In genomic region chr7:96151277-96151676, GRCm38 (mm10) we compare ENCODE assay signal across 8 mouse cellular contexts. TPM values are rescaled to one million over a fixed set of nuclear protein-coding genes. Genes with fewer than 3 reads are reported as not detected.
DNase-seq lines count a peak whose midpoint lies in the region; ATAC-seq and TF ChIP-seq lines count a peak whose summit lies in the region.

No protein-coding gene starts in this region.

- H3K9ac ChIP-seq in CH12.LX (ENCODE audit: insufficient read depth, low read depth): no peak overlapping the region

- H3K36me3 ChIP-seq in CH12.LX (replicated peaks in 1 of 2; ENCODE audit: control insufficient read depth in 1 of 2, insufficient read depth in 1 of 2, low read length in 1 of 2): no peaks in the 10 kb centered on the region

- no peak overlapping the region for H3K4me3 ChIP-seq in cerebellum, adult 2 months (replicated peaks; ENCODE audit: insufficient read depth, low read depth, low read length)
- no peak overlapping the region for H3K4me3 ChIP-seq in CH12.LX (replicated peaks in 1 of 3; ENCODE audit: low read depth in 2 of 3, low read length in 2 of 3, poor library complexity in 1 of 3)

- no peak for TF ChIP-seq POLR2A in cerebellum, adult 2 months (IDR thresholded peaks at IDR 0.05; ENCODE audit: borderline replicate concordance, insufficient read depth, low read length)
- no peak for TF ChIP-seq POLR2A in CH12.LX (IDR thresholded peaks at IDR 0.05; ENCODE audit: low read depth, low read length)

- H3K79me2 ChIP-seq in CH12.LX (replicated peaks; ENCODE audit: control insufficient read depth, extremely low read depth, insufficient read depth, poor library complexity, severe bottlenecking): no peaks in the 10 kb centered on the region

- dilution Hi-C loops in CH12.LX (cut with MboI; ENCODE audit: extremely low pct_ligation_motif_present, extremely low pct_unique_long_range_greater_than_20kb, low sequenced_read_pairs): no loop called here

- peak; percentile 29 for TF ChIP-seq RAD21 in CH12.LX (IDR thresholded peaks at IDR 0.05; ENCODE audit: low read depth, low read length)

- TF ChIP-seq EP300 in CH12.LX (IDR thresholded peaks at IDR 0.05; ENCODE audit: low read length): no peak

- DNase-seq in cerebellum, adult 2 months: peak; percentile 21 to 22
- peak; percentile 67 for DNase-seq in CH12.LX (ENCODE audit: extremely low read depth)
- DNase-seq in c-Kit-positive CD71-positive TER-119-positive erythroid progenitor cells, embryonic 14.5 days (ENCODE audit: low spot score): peak; percentile 3
- peak; percentile 5 to 60 for DNase-seq in left cerebral cortex, postnatal 14 days (ENCODE audit: low spot score in 2 of 2)
- peak; percentile 42 for DNase-seq in retina, postnatal 1 day
- DNase-seq in thymus, postnatal 4 days: peak; percentile 85

- no peak overlapping the region for H3K27ac ChIP-seq in cerebellum, adult 2 months (ENCODE audit: insufficient read depth, low read length)
- no peak overlapping the region for H3K27ac ChIP-seq in CH12.LX (ENCODE audit: insufficient read depth, low read depth)

- no peaks in the 10 kb centered on the region; the same call in 1 of the 2 replicates for H3K27me3 ChIP-seq in cerebellum, adult 2 months (ENCODE audit: control insufficient read depth, insufficient read depth, low read length)
- H3K27me3 ChIP-seq in CH12.LX (replicated peaks): no peaks in the 10 kb centered on the region

- peak; percentile 31; the same call in 1 of the 2 replicates for TF ChIP-seq CTCF in cerebellum, adult 2 months (IDR thresholded peaks at IDR 0.05; ENCODE audit: borderline replicate concordance, insufficient read depth, low read depth, low read length)
- peak; percentile 51 to 53 for TF ChIP-seq CTCF in CH12.LX (conservative IDR thresholded peaks at IDR 0.05 in 1 of 2, IDR thresholded peaks at IDR 0.05 in 1 of 2; ENCODE audit: low read depth in 2 of 2, low read length in 2 of 2)

- WGBS in cerebellum, adult 2 months: 66% methylated on average over 3 of the region's 3 CpGs

- intact Hi-C loops in left cerebral cortex, postnatal 14 days (cut with DNase I): no loop called here

- in situ Hi-C loops in CH12.LX (cut with MboI; ENCODE audit: low pct_ligation_motif_present, low pct_unique_long_range_greater_than_20kb, low sequenced_read_pairs): no loop called here

- peaks cover 4% of the 10 kb centered on the region for H3K9me3 ChIP-seq in CH12.LX (replicated peaks; ENCODE audit: low read length)

- ATAC-seq in cerebellum, adult (ENCODE audit: insufficient number of reproducible peaks, low FRiP score, low TSS enrichment): no peak
- ATAC-seq in granulocyte monocyte progenitor cell, adult 5-6 weeks (replicated peaks; ENCODE audit: poor library complexity, severe bottlenecking): peak; percentile 84

- H3K4me2 ChIP-seq in CH12.LX (ENCODE audit: insufficient read depth, low read depth, poor library complexity, severe bottlenecking): no peak overlapping the region

- no peaks in the 10 kb centered on the region for H3K4me1 ChIP-seq in cerebellum, adult 2 months (ENCODE audit: control insufficient read depth, insufficient read depth, low read length)
- peaks cover 0 to 9% of the 10 kb centered on the region in 2 experiments; a peak in 2 of 4 replicates for H3K4me1 ChIP-seq in CH12.LX (ENCODE audit: control insufficient read depth in 1 of 2, insufficient read depth in 2 of 2)

TF ChIP-seq in CH12.LX, 34 proteins besides CTCF, POLR2A, EP300 and RAD21:
- TF ChIP-seq SMC3 (IDR thresholded peaks at IDR 0.05; ENCODE audit: low read depth, low read length) (peak; percentile 37), MYC (IDR thresholded peaks at IDR 0.05; ENCODE audit: low read depth, low read length) (no peak)

RNA-seq across cellular contexts. Expression of gene Tenm4, which starts 19.8 kb away (rescaled TPM):
- 11.5 and 12.2 TPM in 2 replicates for polyA plus RNA-seq in cerebellum, adult 2 months (2012; rRNA removed)
- total RNA-seq in CH12.LX (2012; rRNA removed) (0.04 TPM in 2 replicates), CH12.LX (2014; rRNA removed) (0.01 and 0.03 TPM in 2 replicates)
- polyA plus RNA-seq in CH12.LX (2012; ENCODE audit: insufficient read length, low read depth): 0.15 and 0.26 TPM in 2 replicates
- total RNA-seq in granulocyte monocyte progenitor cell, adult 5-6 weeks (2014; fragmentation: Nextera tagmentation): not detected in 2 replicates
- total RNA-seq in granulocyte monocyte progenitor cell, adult 5-6 weeks (2017): not detected in 2 replicates
- total RNA-seq in left cerebral cortex, postnatal 14 days (2021): 100 to 1,000 TPM; 117 to 118 TPM

Comparison
In these comparisons a context has a peak if more than half of its experiments do, and no peak if none do; other contexts are left out.
1. DNase-seq: peak in every context shown above with its lines; median percentile 85 in thymus, postnatal 4 days; 67 in CH12.LX; 42 in retina, postnatal 1 day; 32 in left cerebral cortex, postnatal 14 days; 22 in cerebellum, adult 2 months; 3 in c-Kit-positive CD71-positive TER-119-positive erythroid progenitor cells, embryonic 14.5 days.
2. RNA of gene Tenm4, which starts 19.8 kb away (total RNA-seq): 117 to 118 TPM in left cerebral cortex, postnatal 14 days; 0.01 to 0.04 TPM in CH12.LX and not detected in granulocyte monocyte progenitor cell, adult 5-6 weeks; every median in the first group is over 100 times any median in the second.